Mouse (Mus musculus): ENCODE data around the gene Tas2r143. TPM values are rescaled to one million over a fixed set of nuclear protein-coding genes. Genes with fewer than 3 reads are reported as not detected.

The Tas2r143 gene
- total RNA-seq, 2 experiments from 2014 or later = not detected

Other genes starting within 250 kb of the Tas2r143 start
- gene Tas2r144, start 184.9 kb upstream of the Tas2r143 start, total RNA-seq (2021) = not detected
- gene Gstk1, start 154.3 kb upstream of the Tas2r143 start, total RNA-seq (2021) = 10 to 100 TPM in 1 of 2 experiments, 1 to 10 TPM in 1; 9.2 to 10.4 TPM
- gene Tmem139, start 138.3 kb upstream of the Tas2r143 start, total RNA-seq (2021) = not detected
- gene Casp2, start 135.3 kb upstream of the Tas2r143 start, total RNA-seq (2021) = 10 to 100 TPM; 21.7 to 26.6 TPM
- gene Clcn1, start 113.6 kb upstream of the Tas2r143 start, total RNA-seq (2021) = 1 to 10 TPM; 3.5 to 3.7 TPM
- 100 to 1,000 TPM; 118 to 121 TPM for gene Fam131b, start 75.6 kb upstream of the Tas2r143 start, total RNA-seq (2021)
- 10 to 100 TPM; 51.4 to 53.4 TPM for gene Zyx, start 50.6 kb upstream of the Tas2r143 start, total RNA-seq (2021)
- under 1 TPM; 0.21 to 0.27 TPM for gene Epha1, start 27.0 kb upstream of the Tas2r143 start, total RNA-seq (2021)
- not detected for gene Tas2r135, start 5.2 kb downstream of the Tas2r143 start, total RNA-seq (2021)
- gene Tas2r126, start 34.3 kb downstream of the Tas2r143 start, total RNA-seq (2021) = under 1 TPM in 1 of 2 experiments, not detected in 1; 0.37 TPM
- gene Olfr458, start 65.0 kb downstream of the Tas2r143 start, total RNA-seq (2021) = not detected
- not detected for gene Olfr457, start 76.1 kb downstream of the Tas2r143 start, total RNA-seq (2021)
- not detected for gene Olfr456, start 87.0 kb downstream of the Tas2r143 start, total RNA-seq (2021)
- not detected for gene Olfr455, start 147.3 kb downstream of the Tas2r143 start, total RNA-seq (2021)
- gene Tcaf3, start 197.5 kb downstream of the Tas2r143 start, total RNA-seq (2021) = not detected
- under 1 TPM; 0.46 to 0.83 TPM for gene Tcaf2, start 245.0 kb downstream of the Tas2r143 start, total RNA-seq (2021)